Mouse (Mus musculus) v-Abl transformed pro-B cells (cell line): ENCODE measurements around the gene Hoxb3.

ENCODE experiments used
- in situ Hi-C, 2 experiments: fragments of 400-800 bp; cut with MboI; formaldehyde crosslinking; loops; one replicate each; pipeline ENCODE4 v1.15.1; 2025; ENCODE audit not compliant: unreplicated experiment in 2 of 2

Hoxb3 gene

GRCm38 (mm10) chr11:96333241-96334001 lies 10.3 kb downstream of the Hoxb3 start:
- in situ Hi-C loops: no loop called here

- in situ Hi-C loops: no loop called here
Observed at GRCm38 (mm10) chr11:96334002-96334364, 10.9 kb downstream of the Hoxb3 start.

- in situ Hi-C loops: no loop called here
Observed at GRCm38 (mm10) chr11:96334998-96335397, 11.9 kb downstream of the Hoxb3 start.

GRCm38 (mm10) chr11:96336597-96336996 lies 13.5 kb downstream of the Hoxb3 start:
- in situ Hi-C loops: no loop called here

- in situ Hi-C loops: no loop called here
Observed at GRCm38 (mm10) chr11:96337026-96337425, 13.9 kb downstream of the Hoxb3 start.

GRCm38 (mm10) chr11:96338957-96339855 lies 16.1 kb downstream of the Hoxb3 start:
- in situ Hi-C loops: no loop called here

- in situ Hi-C loops: no loop called here
Observed at GRCm38 (mm10) chr11:96340698-96341365, 17.7 kb downstream of the Hoxb3 start.

- in situ Hi-C loops: no loop called here
Observed at GRCm38 (mm10) chr11:96341701-96342575, 18.8 kb downstream of the Hoxb3 start.

GRCm38 (mm10) chr11:96342576-96342930 lies 19.4 kb downstream of the Hoxb3 start:
- in situ Hi-C loops: no loop called here

- in situ Hi-C loops: no loop called here
Observed at GRCm38 (mm10) chr11:96343206-96343745, 20.1 kb downstream of the Hoxb3 start.

- in situ Hi-C loops: no loop called here
Observed at GRCm38 (mm10) chr11:96344061-96344877, 21.1 kb downstream of the Hoxb3 start.

- in situ Hi-C loops: no loop called here
Observed at GRCm38 (mm10) chr11:96344878-96345159, 21.7 kb downstream of the Hoxb3 start.

- in situ Hi-C loops: no loop called here
Observed at GRCm38 (mm10) chr11:96345220-96345892, 22.2 kb downstream of the Hoxb3 start.

- in situ Hi-C loops: no loop called here
Observed at GRCm38 (mm10) chr11:96345893-96346806, 23.0 kb downstream of the Hoxb3 start.

GRCm38 (mm10) chr11:96346916-96347520 lies 23.9 kb downstream of the Hoxb3 start:
- in situ Hi-C loops: no loop called here

GRCm38 (mm10) chr11:96347717-96348116 lies 24.6 kb downstream of the Hoxb3 start:
- in situ Hi-C loops: no loop called here

GRCm38 (mm10) chr11:96348141-96348928 lies 25.2 kb downstream of the Hoxb3 start:
- in situ Hi-C loops: no loop called here
